Mouse (Mus musculus): ENCODE data around the gene Fmo4.

DNA sequence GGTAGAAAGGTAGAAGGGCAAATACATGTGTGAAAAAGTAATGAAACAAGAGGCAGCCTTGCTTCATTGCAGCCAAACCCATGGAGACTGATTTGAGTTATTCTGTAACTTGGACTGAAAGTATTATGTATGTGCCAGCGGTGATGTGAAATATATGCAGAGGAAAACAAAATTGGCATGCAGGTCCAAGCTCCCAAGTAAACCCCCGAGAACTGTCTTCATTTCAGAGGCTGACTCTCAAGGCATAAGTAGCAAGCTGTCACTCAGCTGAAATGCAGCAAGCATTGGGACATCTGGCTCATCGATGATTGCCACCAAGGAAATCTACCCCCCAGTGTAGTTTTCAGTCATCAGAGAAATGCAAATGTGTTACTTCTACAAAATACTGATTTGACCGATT lies 28.6 kb downstream of the Fmo4 start:
- TF ChIP-seq POLR2A (IDR thresholded peaks at IDR 0.05; ENCODE audit: low read depth, low read length) (no peak), CTCF (IDR thresholded peaks at IDR 0.05; ENCODE audit: borderline replicate concordance, insufficient read depth, low read length) (no peak)
